Mouse (Mus musculus): ENCODE results near the gene Eif4e2.

DNA sequence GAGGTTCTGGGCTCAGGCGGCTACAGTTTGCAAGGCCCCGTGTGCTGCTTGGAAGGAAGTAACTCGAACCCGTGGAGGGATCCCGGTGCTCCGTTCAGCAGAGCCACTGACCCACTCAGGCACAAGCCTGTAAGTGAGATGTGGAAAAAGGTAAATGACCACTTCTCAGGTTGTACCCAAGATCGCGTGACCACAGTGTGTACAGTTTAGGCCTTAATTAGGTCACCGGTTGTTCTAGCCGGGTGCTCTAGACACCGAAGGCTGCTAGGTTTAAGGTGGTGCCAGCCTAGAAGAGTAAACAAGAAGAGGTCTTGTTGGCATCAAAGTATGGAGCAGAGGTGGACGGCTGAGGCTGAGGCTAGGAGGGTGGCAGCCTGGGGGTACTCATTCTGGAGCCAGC is 61.4 kb downstream of the Eif4e2 start:
- TF ChIP-seq POU5F1 (IDR thresholded peaks at IDR 0.05; ENCODE audit: borderline replicate concordance, low read length): no peak
- TF ChIP-seq CTCF (conservative IDR thresholded peaks at IDR 0.05; ENCODE audit: low read length): no peak
- TF ChIP-seq NANOG (IDR thresholded peaks at IDR 0.05; ENCODE audit: borderline replicate concordance, low read length): no peak
